Mouse (Mus musculus) liver, embryonic 14.5 days (tissue): ENCODE measurements around the gene Adgra1. TPM values are rescaled to one million over a fixed set of nuclear protein-coding genes. Genes with fewer than 3 reads are reported as not detected.

Experiments
- ATAC-seq: fragments of 200-750 bp; cut with Nextera tagmentation; 2 replicates; pipeline ENCODE4 v1.8.0; 2017; ENCODE audit warnings: moderate number of reproducible peaks, mild to moderate bottlenecking, moderate library complexity; ENCODE audit not compliant: insufficient read depth
- DNase-seq, 3 experiments: peaks; one replicate each; pipeline ENCODE4 v3.0.0-alpha.2; 2012 to 2013; ENCODE audit warnings: low read depth in 3 of 3, low spot score in 3 of 3
- H3K27ac ChIP-seq: fragments of 300-500 bp; sonication (generic); 2 replicates; pipeline ENCODE4 v1.5.1; 2014; ENCODE audit warnings: moderate library complexity, mild to moderate bottlenecking, control low read depth, inconsistent platforms
- H3K27me3 ChIP-seq: fragments of 300-500 bp; sonication (generic); 2 replicates; pipeline ENCODE4 v1.6.1; 2014; ENCODE audit warnings: mild to moderate bottlenecking, low read length, moderate library complexity; ENCODE audit not compliant: control insufficient read depth, insufficient read depth
- H3K36me3 ChIP-seq: fragments of 300-500 bp; sonication (generic); replicated peaks from 2 replicates; pipeline ENCODE4 v1.6.1; 2014; ENCODE audit warnings: low read depth; ENCODE audit not compliant: control insufficient read depth, insufficient read depth
- H3K4me1 ChIP-seq, 2 experiments: fragments of 200-500 bp in 1 of 2; fragments of 300-500 bp in 1 of 2; sonication (generic) in 1 of 2; replicated peaks; 2 replicates each; pipeline ENCODE4 v1.6.1; 2012 to 2014; ENCODE audit warnings: antibody characterized with exemption in 1 of 2, inconsistent platforms in 1 of 2, low read length in 1 of 2; ENCODE audit not compliant: control insufficient read depth in 2 of 2, insufficient read depth in 2 of 2
- H3K4me2 ChIP-seq: fragments of 300-500 bp; sonication (generic); 2 replicates; pipeline ENCODE4 v1.6.1; 2014; ENCODE audit warnings: low read depth, mild to moderate bottlenecking, control low read depth, moderate library complexity
- H3K4me3 ChIP-seq, 2 experiments: fragments of 200-500 bp in 1 of 2; fragments of 300-500 bp in 1 of 2; sonication (generic) in 1 of 2; 2 replicates each; pipeline ENCODE4 v1.5.1; 2012 to 2014; ENCODE audit warnings: low read depth in 2 of 2, low read length in 2 of 2, mild to moderate bottlenecking in 2 of 2, control low read depth in 1 of 2, inconsistent platforms in 1 of 2, moderate library complexity in 1 of 2; ENCODE audit not compliant: insufficient read depth in 1 of 2
- H3K9ac ChIP-seq: fragments of 300-500 bp; sonication (generic); replicated peaks from 2 replicates; pipeline ENCODE4 v1.6.1; 2014; ENCODE audit warnings: mild to moderate bottlenecking, control low read depth, moderate library complexity
- H3K9me3 ChIP-seq: fragments of 300-500 bp; sonication (generic); 2 replicates; pipeline ENCODE4 v1.6.1; 2016; ENCODE audit warnings: low read length, mixed read lengths; ENCODE audit not compliant: control insufficient read depth
- CTCF ChIP-seq: IDR thresholded peaks from 2 replicates; pipeline ENCODE4 v1.5.1; 2016; ENCODE audit warnings: antibody characterized with exemption, low read depth, control low read depth
- EP300 ChIP-seq: IDR thresholded peaks from 2 replicates; pipeline ENCODE4 v1.6.1; 2016; ENCODE audit warnings: antibody characterized with exemption, low read depth
- WGBS: fragments of 180-500 bp; shearing (Covaris S2); extraction: QIAGEN DNeasy Blood & Tissue Kit; methylation state at CpG from one replicate; pipeline ENCODE4 v1.1.7; 2014; ENCODE audit not compliant: insufficient replicate concordance; 5-methylcytosine and 5-hydroxymethylcytosine counted together
- polyA plus RNA-seq, 2 experiments: library from polyadenylated mRNA; depleted of rRNA in 1 of 2; stranded (reverse) in 1 of 2; unstranded in 1 of 2; fragments of >200 nt; fragmentation: Nextera tagmentation in 1 of 2; extraction: Ambion mirVana in 1 of 2; gene quantifications; 2 replicates each; pipeline versions ENCODE4 v1.2.1 to v1.2.3; 2012 to 2014

Adgra1 gene
- polyA plus RNA-seq (2012; rRNA removed) (not detected in 2 replicates), polyA plus RNA-seq (2014; fragmentation: Nextera tagmentation; extraction: Ambion mirVana) (not detected in 2 replicates)

- H3K4me2 ChIP-seq, result no peak within 1 kb of the TSS
- no peak within 1 kb of the TSS for H3K27ac ChIP-seq
Observed at GRCm38 (mm10) chr7:139834036-139834435, at the start of gene Adgra1. Gene Adgra1, plus strand, starts transcription at chr7:139834174.

DNA sequence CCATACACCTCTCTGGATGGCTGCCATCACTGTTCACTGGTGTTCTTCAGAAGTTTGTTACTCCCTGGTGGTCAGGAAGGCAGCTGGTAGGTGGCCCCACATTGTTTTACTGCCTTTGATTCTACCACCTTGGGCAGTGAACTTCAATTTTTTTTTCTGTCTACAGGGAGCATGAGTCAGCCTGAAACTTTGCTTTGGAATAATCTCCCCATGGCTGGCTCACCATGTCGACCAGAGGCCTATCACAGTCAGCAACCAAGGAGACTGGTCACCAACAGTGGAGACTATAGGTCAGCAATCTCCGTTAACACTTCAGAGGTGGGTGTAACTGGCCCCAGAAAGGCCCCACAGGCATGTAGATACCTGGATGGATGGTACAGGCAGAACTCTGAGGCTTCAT lies 46.6 kb upstream of the Adgra1 start:
- 33% methylated on average over 2 of the region's 2 CpGs for WGBS
- no peaks in the 10 kb centered on the region for H3K4me1 ChIP-seq
- no peaks in the 10 kb centered on the region for H3K27me3 ChIP-seq
- H3K9me3 ChIP-seq, result no peaks in the 10 kb centered on the region
- no peak overlapping the region for H3K9ac ChIP-seq
- no peak overlapping the region for H3K4me3 ChIP-seq
- no peak overlapping the region for H3K27ac ChIP-seq
- H3K4me2 ChIP-seq, result no peak overlapping the region
- DNase-seq (no peak), ATAC-seq (no peak)
- no peaks in the 10 kb centered on the region for H3K36me3 ChIP-seq
- TF ChIP-seq CTCF, result no peak

More at GRCm38 (mm10) chr7:139834036-139834435, at the start of gene Adgra1:
- no peak for TF ChIP-seq EP300
- TF ChIP-seq CTCF, result no peak
- no peaks in the 10 kb centered on the region for H3K9me3 ChIP-seq
- no peaks in the 10 kb centered on the region for H3K4me1 ChIP-seq
- no peak for DNase-seq
- no peak within 1 kb of the TSS for H3K4me3 ChIP-seq
- no peaks in the 10 kb centered on the region for H3K36me3 ChIP-seq
- ATAC-seq, result no peak
- WGBS, result under 1% methylated on average over 27 of the region's 27 CpGs
- H3K9ac ChIP-seq, result no peak within 1 kb of the TSS
- peaks cover 7% of the 10 kb centered on the region for H3K27me3 ChIP-seq

- Histone ChIP-seq H3K9ac (no peak overlapping the region), H3K36me3 (no peaks in the 10 kb centered on the region), H3K4me3 (no peak overlapping the region), H3K27me3 (no peaks in the 10 kb centered on the region), H3K27ac (no peak overlapping the region), H3K4me1 (no peaks in the 10 kb centered on the region), H3K4me2 (no peak overlapping the region), H3K9me3 (no peaks in the 10 kb centered on the region)
- 67% methylated on average over 11 of the region's 11 CpGs for WGBS
- ATAC-seq, result no peak
- TF ChIP-seq CTCF (no peak), EP300 (no peak)
- DNase-seq, result no peak
Observed at GRCm38 (mm10) chr7:139788927-139789326, 45.0 kb upstream of the Adgra1 start.

DNA sequence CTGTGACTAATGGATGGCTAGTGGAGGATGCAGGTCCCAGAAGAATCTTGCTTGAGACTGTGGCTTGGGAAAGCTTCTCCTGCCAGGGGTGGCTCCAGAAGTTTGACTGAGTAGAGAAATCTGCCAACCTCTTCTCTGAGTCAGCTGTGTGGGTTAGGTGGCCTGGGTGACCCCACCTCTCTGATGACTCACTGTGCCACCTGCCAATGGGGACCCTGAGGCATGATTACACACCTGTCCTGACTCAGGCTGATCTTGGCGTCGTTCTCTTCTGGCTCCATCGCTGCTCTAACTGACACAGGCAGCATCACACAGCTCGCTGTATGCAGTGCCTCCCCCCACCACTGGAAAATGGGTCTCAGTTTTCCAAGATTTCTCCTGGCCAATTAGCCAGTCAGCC lies 44.3 kb upstream of the Adgra1 start:
- no peak overlapping the region for H3K27ac ChIP-seq
- H3K27me3 ChIP-seq, result no peaks in the 10 kb centered on the region
- no peaks in the 10 kb centered on the region for H3K4me1 ChIP-seq
- no peaks in the 10 kb centered on the region for H3K9me3 ChIP-seq
- H3K4me2 ChIP-seq, result no peak overlapping the region
- TF ChIP-seq CTCF, result no peak
- no peak for TF ChIP-seq EP300
- WGBS, result 72% methylated on average over 4 of the region's 4 CpGs
- H3K9ac ChIP-seq, result no peak overlapping the region
- DNase-seq (no peak), ATAC-seq (no peak)
- no peaks in the 10 kb centered on the region for H3K36me3 ChIP-seq
- H3K4me3 ChIP-seq, result no peak overlapping the region

GRCm38 (mm10) chr7:139791601-139792000 lies 42.4 kb upstream of the Adgra1 start:
- no peak overlapping the region for H3K9ac ChIP-seq
- H3K27me3 ChIP-seq, result no peaks in the 10 kb centered on the region
- no peaks in the 10 kb centered on the region for H3K9me3 ChIP-seq
- H3K36me3 ChIP-seq, result no peaks in the 10 kb centered on the region
- no peak overlapping the region for H3K4me2 ChIP-seq
- ATAC-seq, result no peak
- WGBS, result 58% methylated on average over 9 of the region's 9 CpGs
- no peak overlapping the region for H3K4me3 ChIP-seq
- TF ChIP-seq CTCF (no peak), EP300 (no peak)
- no peak for DNase-seq
- H3K4me1 ChIP-seq, result no peaks in the 10 kb centered on the region
- H3K27ac ChIP-seq, result no peak overlapping the region
